Mouse (Mus musculus) heart, postnatal 0 days (tissue): ENCODE measurements around the gene Lamb1. TPM values are rescaled to one million over a fixed set of nuclear protein-coding genes. Genes with fewer than 3 reads are reported as not detected.

Source experiments
- ATAC-seq: fragments of 200-750 bp; cut with Nextera tagmentation; 2 replicates; pipeline ENCODE4 v1.8.0; 2017; ENCODE audit warnings: low read depth, moderate number of reproducible peaks, moderate library complexity; ENCODE audit not compliant: insufficient read depth
- DNase-seq: peaks from one replicate; pipeline ENCODE4 v3.0.0-alpha.2; 2016; ENCODE audit warnings: low spot score
- H3K27ac ChIP-seq: fragments of 300-500 bp; sonication (generic); 2 replicates; pipeline ENCODE4 v1.5.1; 2014; ENCODE audit warnings: low read depth, mild to moderate bottlenecking
- H3K27me3 ChIP-seq: fragments of 300-500 bp; sonication (generic); 2 replicates; pipeline ENCODE4 v1.6.1; 2014; ENCODE audit warnings: low read length, mixed read lengths; ENCODE audit not compliant: control insufficient read depth, insufficient read depth
- H3K36me3 ChIP-seq: fragments of 300-500 bp; sonication (generic); replicated peaks from 2 replicates; pipeline ENCODE4 v1.6.1; 2014; ENCODE audit warnings: low read length, mixed read lengths; ENCODE audit not compliant: control insufficient read depth, insufficient read depth
- H3K4me1 ChIP-seq: fragments of 300-500 bp; sonication (generic); 2 replicates; pipeline ENCODE4 v1.6.1; 2014; ENCODE audit warnings: antibody characterized with exemption; ENCODE audit not compliant: control insufficient read depth, insufficient read depth
- H3K4me2 ChIP-seq: fragments of 300-500 bp; sonication (generic); 2 replicates; pipeline ENCODE4 v1.6.1; 2014; ENCODE audit warnings: low read depth, mild to moderate bottlenecking, low read length, moderate library complexity
- H3K4me3 ChIP-seq: fragments of 300-500 bp; sonication (generic); 2 replicates; pipeline ENCODE4 v1.5.1; 2014; ENCODE audit warnings: low read depth, low read length
- H3K9ac ChIP-seq: fragments of 300-500 bp; sonication (generic); replicated peaks from 2 replicates; pipeline ENCODE4 v1.6.1; 2014; ENCODE audit warnings: low read depth, low read length, mixed read lengths
- H3K9me3 ChIP-seq: fragments of 300-500 bp; sonication (generic); replicated peaks from 2 replicates; pipeline ENCODE4 v1.6.1; 2016; ENCODE audit warnings: low read length; ENCODE audit not compliant: control insufficient read depth
- CTCF ChIP-seq: IDR thresholded peaks from 2 replicates; pipeline ENCODE4 v1.5.1; 2016; ENCODE audit warnings: antibody characterized with exemption, control low read depth, low read depth
- EP300 ChIP-seq: IDR thresholded peaks from 2 replicates; pipeline ENCODE4 v1.6.1; 2016; ENCODE audit warnings: antibody characterized with exemption, low read depth
- WGBS: fragments of 180-500 bp; shearing (Covaris S2); extraction: QIAGEN DNeasy Blood & Tissue Kit; methylation state at CpG from one replicate; pipeline ENCODE4 v1.1.7; 2014; 5-methylcytosine and 5-hydroxymethylcytosine counted together
- polyA plus RNA-seq: library from polyadenylated mRNA; unstranded; fragments of >200 nt; fragmentation: Nextera tagmentation; extraction: Ambion mirVana; gene quantifications from 2 replicates; pipeline ENCODE4 v1.2.1, GENCODE M21; 2015
- total RNA-seq: library from RNA; depleted of rRNA; stranded (reverse); fragments of >200 nt; gene quantifications from 2 replicates; pipeline ENCODE4 v1.2.3, GENCODE M21; 2014; ENCODE audit warnings: low replicate concordance

Lamb1 gene
- total and polyA plus RNA-seq, 2 experiments from 2014 or later: 60.8 to 189 TPM

GRCm38 (mm10) chr12:31298122-31298521 is 33.1 kb downstream of the Lamb1 start:
- WGBS: 84% methylated on average over 4 of the region's 4 CpGs
- H3K4me1 ChIP-seq: peaks cover 23% of the 10 kb centered on the region
- no peak for TF ChIP-seq CTCF
- TF ChIP-seq EP300: no peak

DNA sequence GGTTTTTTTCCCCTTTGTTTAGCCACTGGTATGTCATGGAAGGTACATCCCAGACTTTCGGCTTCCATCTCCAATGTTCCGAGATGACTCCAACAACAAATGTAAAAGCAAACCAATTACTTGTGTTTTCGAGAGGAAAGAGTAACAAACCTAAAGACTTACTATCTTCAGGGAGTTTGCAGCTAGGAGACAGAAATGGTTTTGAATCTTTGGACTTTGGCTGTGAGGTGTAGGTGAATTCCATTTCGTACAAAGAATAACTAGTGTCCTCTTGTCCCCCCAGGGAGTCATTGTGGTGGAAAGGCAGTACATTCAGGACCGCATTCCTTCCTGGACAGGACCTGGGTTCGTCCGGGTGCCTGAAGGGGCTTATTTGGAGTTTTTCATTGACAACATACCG is 33.5 kb downstream of the Lamb1 start:
- Histone ChIP-seq H3K4me3 (no peak overlapping the region), H3K4me2 (no peak overlapping the region), H3K27ac (no peak overlapping the region), H3K36me3 (peaks cover 66% of the 10 kb centered on the region), H3K9me3 (no peaks in the 10 kb centered on the region), H3K27me3 (no peaks in the 10 kb centered on the region), H3K9ac (no peak overlapping the region), H3K4me1 (peaks cover 19% of the 10 kb centered on the region)
- TF ChIP-seq EP300 (no peak), CTCF (no peak)
- WGBS: 86% methylated on average over 8 of the region's 8 CpGs
- no peak for ATAC-seq
- DNase-seq: no peak

More at GRCm38 (mm10) chr12:31298122-31298521, 33.1 kb downstream of the Lamb1 start:
- Histone ChIP-seq H3K9ac (no peak overlapping the region), H3K27me3 (no peaks in the 10 kb centered on the region), H3K36me3 (peaks cover 62% of the 10 kb centered on the region), H3K9me3 (no peaks in the 10 kb centered on the region), H3K4me3 (no peak overlapping the region), H3K4me2 (no peak overlapping the region), H3K27ac (no peak overlapping the region)
- no peak for ATAC-seq
- DNase-seq: no peak

- DNase-seq (no peak), ATAC-seq (no peak)
- Histone ChIP-seq H3K9me3 (no peaks in the 10 kb centered on the region), H3K4me1 (peaks cover 15% of the 10 kb centered on the region), H3K4me2 (no peak overlapping the region), H3K27ac (peak overlapping the region; percentile 77), H3K27me3 (no peaks in the 10 kb centered on the region), H3K36me3 (peaks cover 72% of the 10 kb centered on the region), H3K9ac (no peak overlapping the region), H3K4me3 (no peak overlapping the region)
- WGBS: 84% methylated on average over 3 of the region's 3 CpGs
- TF ChIP-seq CTCF: no peak
- no peak for TF ChIP-seq EP300
These were observed 34.1 kb downstream of the Lamb1 start for GRCm38 (mm10) chr12:31299126-31299525.

DNA sequence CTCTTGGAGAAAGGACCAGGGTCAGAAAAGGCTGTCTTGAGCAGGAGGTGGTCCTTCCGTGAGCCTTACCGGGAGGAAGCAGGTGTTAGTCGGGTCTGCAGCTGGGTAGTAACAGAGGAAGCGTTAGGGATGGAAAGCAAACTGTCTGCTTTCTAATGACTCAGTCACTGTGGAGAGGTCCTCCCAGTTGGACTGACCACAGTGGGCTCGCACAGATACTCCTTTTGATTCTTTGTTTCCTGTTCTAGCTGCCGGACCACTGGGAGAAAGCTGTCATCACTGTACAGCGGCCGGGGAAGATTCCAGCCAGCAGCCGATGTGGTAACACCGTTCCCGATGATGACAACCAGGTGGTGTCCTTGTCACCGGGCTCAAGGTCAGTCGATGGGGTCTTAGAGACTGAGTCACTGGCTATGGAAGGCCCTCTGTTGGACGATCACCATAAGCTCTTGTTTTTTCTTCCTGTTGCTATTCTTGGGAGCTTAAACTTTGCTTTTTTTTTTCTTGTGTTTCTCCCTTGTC is 34.7 kb downstream of the Lamb1 start:
- Histone ChIP-seq H3K4me2 (no peak overlapping the region), H3K36me3 (peaks cover 78% of the 10 kb centered on the region), H3K4me3 (no peak overlapping the region), H3K9me3 (no peaks in the 10 kb centered on the region), H3K4me1 (peaks cover 9% of the 10 kb centered on the region), H3K27ac (peak overlapping the region; percentile 77), H3K9ac (no peak overlapping the region), H3K27me3 (no peaks in the 10 kb centered on the region)
- 24% methylated on average over 14 of the region's 14 CpGs for WGBS
- ATAC-seq (peak; percentile 83), DNase-seq (peak; percentile 75)
- no peak for TF ChIP-seq EP300
- peak; percentile 27 for TF ChIP-seq CTCF

DNA sequence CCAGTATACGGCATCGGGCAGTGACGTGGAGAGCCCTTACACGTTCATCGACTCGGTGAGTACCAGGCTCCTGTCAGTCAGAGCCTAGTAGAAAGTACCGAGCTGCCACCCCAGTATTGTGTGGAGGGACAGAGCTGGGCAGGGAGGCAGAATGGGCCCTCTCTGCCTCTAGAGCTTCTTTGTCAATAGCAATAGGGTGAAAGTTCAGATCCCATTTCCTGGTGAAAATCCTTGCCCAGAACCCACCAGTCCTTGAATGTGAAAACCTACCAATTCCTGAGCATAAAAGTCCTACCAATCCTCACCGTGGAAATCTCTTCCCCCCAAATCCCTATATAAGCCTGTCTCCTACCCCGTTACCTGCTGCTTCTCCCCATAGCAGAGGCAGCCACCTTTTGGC is 35.2 kb downstream of the Lamb1 start:
- 59% methylated on average over 9 of the region's 9 CpGs for WGBS
- no peak overlapping the region for H3K9ac ChIP-seq

DNA sequence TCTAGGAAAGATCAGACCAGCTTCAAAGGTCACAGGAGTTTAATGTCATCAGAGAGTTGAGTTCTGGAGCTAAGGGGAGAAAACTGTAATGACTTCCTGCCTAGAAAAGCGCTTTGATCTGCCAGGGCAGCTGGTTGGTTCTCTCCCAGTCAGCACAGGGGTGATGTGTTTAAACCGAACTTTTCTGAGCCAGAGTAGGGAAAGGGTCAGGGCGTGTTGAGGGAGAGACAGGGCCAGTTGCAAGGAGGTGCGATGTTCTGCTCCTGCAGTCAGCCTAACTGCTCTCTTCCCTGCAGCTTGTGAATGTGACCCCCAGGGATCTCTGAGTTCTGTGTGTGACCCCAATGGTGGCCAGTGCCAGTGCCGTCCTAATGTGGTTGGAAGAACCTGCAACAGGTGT is 37.2 kb downstream of the Lamb1 start:
- Histone ChIP-seq H3K9ac (no peak overlapping the region), H3K9me3 (no peaks in the 10 kb centered on the region), H3K4me1 (peaks cover 20% of the 10 kb centered on the region; the same call in 1 of the 2 replicates), H3K27me3 (no peaks in the 10 kb centered on the region), H3K4me3 (no peak overlapping the region), H3K4me2 (no peak overlapping the region), H3K36me3 (peaks cover 99% of the 10 kb centered on the region), H3K27ac (no peak overlapping the region; the same call in 1 of the 2 replicates)
- TF ChIP-seq EP300 (no peak), CTCF (no peak)
- ATAC-seq (no peak), DNase-seq (no peak)
- WGBS: 65% methylated on average over 5 of the region's 5 CpGs

More for the DNA sequence above, 35.2 kb downstream of the Lamb1 start:
- H3K27me3 ChIP-seq: no peaks in the 10 kb centered on the region
- peaks cover 5% of the 10 kb centered on the region; the same call in 1 of the 2 replicates for H3K4me1 ChIP-seq
- peaks cover 83% of the 10 kb centered on the region for H3K36me3 ChIP-seq
- H3K27ac ChIP-seq: peak overlapping the region; percentile 77
- DNase-seq (no peak), ATAC-seq (no peak)
- no peak overlapping the region for H3K4me2 ChIP-seq
- H3K4me3 ChIP-seq: no peak overlapping the region
- no peak for TF ChIP-seq CTCF
- no peak for TF ChIP-seq EP300
- H3K9me3 ChIP-seq: no peaks in the 10 kb centered on the region
